Mouse (Mus musculus) heart, embryonic 13.5 days (tissue): ENCODE measurements around the gene Insrr. TPM values are rescaled to one million over a fixed set of nuclear protein-coding genes. Genes with fewer than 3 reads are reported as not detected.

Experiments
- ATAC-seq: fragments of 200-750 bp; cut with Nextera tagmentation; 2 replicates; pipeline ENCODE4 v1.8.0; 2017; ENCODE audit warnings: moderate TSS enrichment; ENCODE audit not compliant: insufficient number of reproducible peaks, low FRiP score, low TSS enrichment; ENCODE audit errors: extremely low read depth
- H3K27ac ChIP-seq: fragments of 300-500 bp; sonication (generic); replicated peaks from 2 replicates; pipeline ENCODE4 v1.5.1; 2015; ENCODE audit warnings: moderate library complexity, mild to moderate bottlenecking, inconsistent platforms
- H3K27me3 ChIP-seq: fragments of 300-500 bp; sonication (generic); replicated peaks from 2 replicates; pipeline ENCODE4 v1.6.1; 2015; ENCODE audit warnings: mild to moderate bottlenecking, inconsistent platforms
- H3K36me3 ChIP-seq: fragments of 300-500 bp; sonication (generic); 2 replicates; pipeline ENCODE4 v1.6.1; 2015; ENCODE audit warnings: mild to moderate bottlenecking, inconsistent platforms
- H3K4me1 ChIP-seq: fragments of 300-500 bp; sonication (generic); 2 replicates; pipeline ENCODE4 v1.6.1; 2015; ENCODE audit warnings: inconsistent platforms
- H3K4me2 ChIP-seq: fragments of 300-500 bp; sonication (generic); 2 replicates; pipeline ENCODE4 v1.6.1; 2015; ENCODE audit warnings: inconsistent platforms, mild to moderate bottlenecking, moderate library complexity
- H3K4me3 ChIP-seq: fragments of 300-500 bp; sonication (generic); 2 replicates; pipeline ENCODE4 v1.5.1; 2015; ENCODE audit warnings: moderate library complexity, mild to moderate bottlenecking, inconsistent platforms
- H3K9ac ChIP-seq: fragments of 300-500 bp; sonication (generic); 2 replicates; pipeline ENCODE4 v1.6.1; 2015; ENCODE audit warnings: inconsistent platforms, mild to moderate bottlenecking, moderate library complexity
- H3K9me3 ChIP-seq: fragments of 300-500 bp; sonication (generic); 2 replicates; pipeline ENCODE4 v1.6.1; 2016; ENCODE audit warnings: inconsistent platforms
- WGBS: fragments of 180-500 bp; shearing (Covaris S2); methylation state at CpG from one replicate; pipeline ENCODE4 v1.1.7; 2015; ENCODE audit warnings: mixed read lengths; 5-methylcytosine and 5-hydroxymethylcytosine counted together
- polyA plus RNA-seq: library from polyadenylated mRNA; unstranded; fragments of >200 nt; fragmentation: Nextera tagmentation; extraction: Ambion mirVana; gene quantifications from 2 replicates; pipeline ENCODE4 v1.2.1, GENCODE M21; 2015

The Insrr gene
- polyA plus RNA-seq = 0.06 and 0.08 TPM in 2 replicates

DNA sequence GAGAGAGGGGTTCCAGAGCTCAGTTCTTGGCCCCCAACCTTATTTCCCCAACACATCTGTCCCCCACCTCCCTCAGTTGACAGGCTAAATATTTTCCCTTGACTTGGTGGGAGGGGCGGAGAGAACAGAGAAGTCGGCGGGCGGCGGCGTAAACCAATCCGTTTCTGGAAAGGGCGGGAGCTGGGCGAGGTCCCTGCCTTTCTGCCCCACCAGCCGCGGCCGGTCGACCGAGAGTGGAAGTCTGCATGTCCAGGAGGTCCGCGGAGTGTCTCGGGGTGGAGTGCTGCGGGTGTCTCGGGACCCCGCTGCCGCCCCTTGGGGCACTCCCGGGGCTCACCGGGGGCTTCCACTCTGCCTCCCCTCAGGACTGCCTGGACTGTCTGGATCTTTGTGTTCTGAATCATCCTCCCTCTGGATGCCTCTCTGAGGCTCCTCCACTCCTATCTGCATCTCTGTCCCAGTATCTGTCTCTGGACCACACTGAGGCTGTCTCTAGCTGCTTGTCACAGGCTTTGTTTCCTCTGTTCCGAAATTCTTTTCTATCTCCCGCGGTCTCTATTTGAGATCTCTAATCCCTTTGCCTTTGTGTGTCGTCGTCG is at the start of gene Insrr:
TSS of gene Insrr (plus strand) at position 216 of the 599 bp plus-strand sequence.
- 1% methylated on average over 29 of the region's 29 CpGs for WGBS
- no peak within 1 kb of the TSS for H3K27ac ChIP-seq
- H3K9ac ChIP-seq = peak within 1 kb of the TSS; percentile 68
- no peak for ATAC-seq
- peak within 1 kb of the TSS; percentile 46 for H3K4me3 ChIP-seq
- no peaks in the 10 kb centered on the region for H3K36me3 ChIP-seq
- peak within 1 kb of the TSS; percentile 68 for H3K4me2 ChIP-seq
- peaks cover 27% of the 10 kb centered on the region for H3K4me1 ChIP-seq
- H3K27me3 ChIP-seq = peaks cover 100% of the 10 kb centered on the region
- no peaks in the 10 kb centered on the region for H3K9me3 ChIP-seq

DNA sequence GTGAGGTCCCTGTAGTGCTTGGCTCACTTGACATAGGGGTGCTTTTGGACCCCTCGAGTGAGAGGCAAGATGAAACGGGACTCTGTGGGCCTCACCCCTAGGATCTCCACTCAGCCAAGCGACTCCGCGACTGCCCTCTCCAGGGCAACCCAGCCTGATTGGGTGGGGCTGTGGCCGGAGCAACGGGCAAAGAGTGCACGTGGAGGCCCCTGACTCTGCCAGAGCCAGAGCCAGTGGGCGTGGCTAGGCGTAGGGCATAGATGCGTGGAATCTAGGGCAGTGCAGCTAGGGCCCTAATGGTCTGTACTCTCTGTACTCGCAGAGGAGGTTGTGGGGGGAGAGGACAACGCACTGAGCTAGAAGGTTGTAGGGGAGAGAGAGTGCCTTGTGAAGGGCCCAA is 48.3 kb upstream of the Insrr start, which contains the start of gene Lrrc71:
TSS of gene Lrrc71 (minus strand) at position 195 of the 400 bp plus-strand sequence.
- no peak within 1 kb of the TSS for H3K4me3 ChIP-seq
- H3K9ac ChIP-seq = 0 out of 2 replicates have a peak within 1 kb of the TSS, but pooled peaks have one; percentile 30
- 41% methylated on average over 13 of the region's 13 CpGs for WGBS
- no peak for ATAC-seq
- peak within 1 kb of the TSS; percentile 2; the same call in 1 of the 2 replicates for H3K4me2 ChIP-seq
- no peak within 1 kb of the TSS for H3K27ac ChIP-seq
- H3K36me3 ChIP-seq = peaks cover 38% of the 10 kb centered on the region
- peaks cover 20% of the 10 kb centered on the region for H3K4me1 ChIP-seq
- peaks cover 27% of the 10 kb centered on the region for H3K27me3 ChIP-seq
- no peaks in the 10 kb centered on the region for H3K9me3 ChIP-seq

GRCm38 (mm10) chr3:87749036-87749435 is 47.7 kb upstream of the Insrr start:
- no peak overlapping the region for H3K4me3 ChIP-seq
- no peak overlapping the region for H3K27ac ChIP-seq
- ATAC-seq = no peak
- H3K9me3 ChIP-seq = no peaks in the 10 kb centered on the region
- no peak overlapping the region for H3K9ac ChIP-seq
- H3K4me1 ChIP-seq = peaks cover 20% of the 10 kb centered on the region
- WGBS = 13% methylated on average over 5 of the region's 5 CpGs
- peaks cover 33% of the 10 kb centered on the region for H3K27me3 ChIP-seq
- no peak overlapping the region for H3K4me2 ChIP-seq
- H3K36me3 ChIP-seq = peaks cover 44% of the 10 kb centered on the region

DNA sequence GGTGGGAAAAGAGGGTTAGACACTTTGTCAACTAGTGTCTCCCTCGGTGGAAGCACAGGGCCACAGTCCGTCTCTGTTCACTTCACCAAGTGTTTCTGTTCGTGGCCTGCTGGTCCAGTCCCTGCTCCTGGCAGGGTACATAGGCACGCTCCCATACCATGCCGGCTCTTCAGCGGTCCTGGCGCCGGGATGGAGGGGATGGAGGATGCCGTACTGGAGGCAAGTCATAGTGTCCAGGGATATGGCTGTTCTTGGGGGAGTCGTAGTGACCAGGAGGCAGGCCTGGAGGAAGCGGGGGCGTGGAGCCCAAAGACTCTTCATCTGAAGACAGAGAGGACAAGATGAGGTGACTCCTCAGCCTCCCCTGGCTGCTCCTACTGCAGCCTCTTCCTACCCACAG is 46.8 kb upstream of the Insrr start:
- WGBS = 87% methylated on average over 12 of the region's 12 CpGs
- Histone ChIP-seq H3K9ac (no peak overlapping the region), H3K9me3 (no peaks in the 10 kb centered on the region), H3K27me3 (peaks cover 43% of the 10 kb centered on the region), H3K4me3 (no peak overlapping the region), H3K4me1 (peaks cover 18% of the 10 kb centered on the region), H3K27ac (no peak overlapping the region), H3K4me2 (no peak overlapping the region), H3K36me3 (peaks cover 53% of the 10 kb centered on the region)
- no peak for ATAC-seq

DNA sequence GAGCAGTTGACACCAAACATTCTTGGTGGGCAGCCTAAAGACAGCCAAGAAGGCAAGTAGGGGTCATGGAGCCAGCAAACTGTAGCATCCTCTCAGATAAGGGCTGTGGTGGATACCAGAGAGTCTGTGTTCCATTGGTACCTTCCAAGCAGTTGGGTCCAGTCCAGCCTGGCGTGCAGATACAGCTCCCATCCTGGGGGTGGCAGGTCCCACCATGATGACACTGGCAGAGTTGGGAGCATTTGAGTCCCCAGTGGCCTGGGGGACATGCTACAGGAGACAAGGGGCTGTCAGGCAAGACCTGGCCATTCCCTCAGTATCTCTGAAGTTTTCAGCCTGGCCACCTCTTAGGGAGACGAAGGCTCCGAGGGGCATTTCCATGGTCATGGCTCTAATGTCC is 44.2 kb upstream of the Insrr start:
- no peak overlapping the region for H3K4me2 ChIP-seq
- no peak overlapping the region for H3K4me3 ChIP-seq
- ATAC-seq = no peak
- H3K4me1 ChIP-seq = peaks cover 12% of the 10 kb centered on the region
- H3K27ac ChIP-seq = no peak overlapping the region
- peaks cover 63% of the 10 kb centered on the region for H3K36me3 ChIP-seq
- H3K27me3 ChIP-seq = peaks cover 51% of the 10 kb centered on the region
- no peaks in the 10 kb centered on the region for H3K9me3 ChIP-seq
- WGBS = 77% methylated on average over 3 of the region's 3 CpGs
- no peak overlapping the region for H3K9ac ChIP-seq

DNA sequence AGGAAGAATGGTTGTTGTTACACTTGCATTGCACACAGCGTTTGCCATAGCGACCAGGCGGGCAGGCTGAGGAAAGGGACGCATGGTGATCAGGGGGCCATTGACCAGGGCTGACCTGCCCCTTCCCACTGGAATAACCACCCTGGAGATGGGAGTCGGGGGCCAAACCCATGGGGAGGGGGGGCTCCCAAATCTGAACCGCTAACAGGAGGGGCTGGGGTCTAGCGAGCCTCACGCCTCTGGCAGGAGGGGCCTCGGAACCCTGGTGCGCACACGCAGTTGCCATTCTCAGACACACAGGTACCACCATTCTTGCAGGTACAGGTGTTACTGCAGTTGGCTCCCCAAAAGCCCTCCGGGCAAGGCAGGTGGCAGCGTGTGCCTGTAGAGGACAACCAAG is 42.9 kb upstream of the Insrr start:
- peaks cover 72% of the 10 kb centered on the region for H3K36me3 ChIP-seq
- H3K9me3 ChIP-seq = no peaks in the 10 kb centered on the region
- whole genome bisulfite sequencing = 80% methylated on average over 13 of the region's 13 CpGs
- H3K27ac ChIP-seq = no peak overlapping the region
- no peak overlapping the region for H3K4me2 ChIP-seq
- no peak overlapping the region for H3K4me3 ChIP-seq
- no peak overlapping the region for H3K9ac ChIP-seq
- no peak for ATAC-seq
- H3K4me1 ChIP-seq = peaks cover 5% of the 10 kb centered on the region; the same call in 1 of the 2 replicates
- peaks cover 50% of the 10 kb centered on the region for H3K27me3 ChIP-seq

- Histone ChIP-seq H3K27ac (no peak overlapping the region), H3K27me3 (peaks cover 40% of the 10 kb centered on the region), H3K4me2 (peak overlapping the region; percentile 55), H3K9ac (peak overlapping the region; percentile 51; the same call in 1 of the 2 replicates), H3K9me3 (no peaks in the 10 kb centered on the region), H3K4me3 (peak overlapping the region; percentile 25; the same call in 1 of the 2 replicates), H3K4me1 (peaks cover 5% of the 10 kb centered on the region; the same call in 1 of the 2 replicates), H3K36me3 (peaks cover 65% of the 10 kb centered on the region)
- peak; percentile 52; the same call in 1 of the 2 replicates for ATAC-seq
- 5% methylated on average over 24 of the region's 24 CpGs for WGBS
Observed at GRCm38 (mm10) chr3:87755964-87756363, 40.8 kb upstream of the Insrr start.

DNA sequence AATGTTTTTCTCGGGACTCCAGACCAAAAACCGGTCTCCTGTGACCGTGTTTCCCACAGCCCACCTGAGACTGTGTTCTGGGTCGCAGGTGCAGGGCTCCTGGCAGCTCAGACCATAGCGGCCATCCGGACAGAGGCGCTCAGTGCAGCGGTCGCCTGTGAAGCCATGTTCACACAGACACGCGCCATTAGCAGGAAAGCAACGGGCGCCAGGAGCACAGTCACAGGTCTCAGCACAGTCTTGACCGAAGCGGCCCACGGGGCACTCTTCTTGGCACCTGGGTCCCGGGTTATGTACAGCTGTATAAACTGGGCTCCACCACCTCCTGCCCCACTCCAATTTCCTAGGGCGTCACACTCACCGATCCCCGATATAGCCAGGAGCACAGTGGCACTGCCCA is 40.3 kb upstream of the Insrr start:
- peak overlapping the region; percentile 25; the same call in 1 of the 2 replicates for H3K4me3 ChIP-seq
- WGBS = 50% methylated on average over 20 of the region's 20 CpGs
- no peak overlapping the region for H3K27ac ChIP-seq
- H3K9me3 ChIP-seq = no peaks in the 10 kb centered on the region
- peaks cover 40% of the 10 kb centered on the region for H3K27me3 ChIP-seq
- H3K4me1 ChIP-seq = peaks cover 9% of the 10 kb centered on the region
- ATAC-seq = no peak
- peaks cover 60% of the 10 kb centered on the region for H3K36me3 ChIP-seq
- H3K4me2 ChIP-seq = peak overlapping the region; percentile 55
- peak overlapping the region; percentile 51; the same call in 1 of the 2 replicates for H3K9ac ChIP-seq

GRCm38 (mm10) chr3:87758641-87759040 is 38.1 kb upstream of the Insrr start:
- H3K27me3 ChIP-seq = peaks cover 37% of the 10 kb centered on the region
- no peak overlapping the region for H3K4me3 ChIP-seq
- peaks cover 30% of the 10 kb centered on the region for H3K4me1 ChIP-seq
- H3K27ac ChIP-seq = no peak overlapping the region
- WGBS = 33% methylated on average over 4 of the region's 5 CpGs
- H3K9ac ChIP-seq = no peak overlapping the region
- ATAC-seq = no peak
- peaks cover 42% of the 10 kb centered on the region for H3K36me3 ChIP-seq
- no peak overlapping the region for H3K4me2 ChIP-seq
- no peaks in the 10 kb centered on the region for H3K9me3 ChIP-seq

- Histone ChIP-seq H3K27ac (no peak overlapping the region), H3K27me3 (peaks cover 22% of the 10 kb centered on the region), H3K4me2 (no peak overlapping the region), H3K4me3 (no peak overlapping the region), H3K9ac (0 out of 2 replicates have a peak overlapping the region, but pooled peaks have one; percentile 37), H3K36me3 (peaks cover 23% of the 10 kb centered on the region), H3K4me1 (peaks cover 55% of the 10 kb centered on the region), H3K9me3 (no peaks in the 10 kb centered on the region)
- ATAC-seq = no peak
- 64% methylated on average over 20 of the region's 20 CpGs for WGBS
Observed at GRCm38 (mm10) chr3:87761408-87762375, 35.1 kb upstream of the Insrr start.

- peak overlapping the region; percentile 72 for H3K4me2 ChIP-seq
- peaks cover 13% of the 10 kb centered on the region for H3K27me3 ChIP-seq
- peaks cover 13% of the 10 kb centered on the region for H3K36me3 ChIP-seq
- no peaks in the 10 kb centered on the region for H3K9me3 ChIP-seq
- H3K9ac ChIP-seq = peak overlapping the region; percentile 54
- 47% methylated on average over 4 of the region's 4 CpGs for WGBS
- H3K4me3 ChIP-seq = 0 out of 2 replicates have a peak overlapping the region, but pooled peaks have one; percentile 37
- peaks cover 68% of the 10 kb centered on the region for H3K4me1 ChIP-seq
- no peak for ATAC-seq
- peak overlapping the region; percentile 91 for H3K27ac ChIP-seq
Observed at GRCm38 (mm10) chr3:87763202-87763601, 33.5 kb upstream of the Insrr start.
